Mouse (Mus musculus) colon, adult 2 months (tissue): ENCODE measurements around the gene Cdx2. TPM values are rescaled to one million over a fixed set of nuclear protein-coding genes. Genes with fewer than 3 reads are reported as not detected.

Experiments
- polyA plus RNA-seq: library from polyadenylated mRNA; depleted of rRNA; stranded (reverse); fragments of >200 nt; gene quantifications from 2 replicates; pipeline ENCODE4 v1.2.3, GENCODE M21; 2012; rRNA removed

Gene Cdx2
- 267 and 296 TPM in 2 replicates for polyA plus RNA-seq

GRCm38 (mm10) chr5:147306638-147307397 lies at the start of gene Cdx2:
TSS of gene Cdx2 (minus strand) at chr5:147307270.

GRCm38 (mm10) chr5:147322183-147322582 lies 15.1 kb upstream of the Cdx2 start, which contains the start of gene Urad:
TSS of gene Urad (minus strand) at chr5:147322440.

DNA sequence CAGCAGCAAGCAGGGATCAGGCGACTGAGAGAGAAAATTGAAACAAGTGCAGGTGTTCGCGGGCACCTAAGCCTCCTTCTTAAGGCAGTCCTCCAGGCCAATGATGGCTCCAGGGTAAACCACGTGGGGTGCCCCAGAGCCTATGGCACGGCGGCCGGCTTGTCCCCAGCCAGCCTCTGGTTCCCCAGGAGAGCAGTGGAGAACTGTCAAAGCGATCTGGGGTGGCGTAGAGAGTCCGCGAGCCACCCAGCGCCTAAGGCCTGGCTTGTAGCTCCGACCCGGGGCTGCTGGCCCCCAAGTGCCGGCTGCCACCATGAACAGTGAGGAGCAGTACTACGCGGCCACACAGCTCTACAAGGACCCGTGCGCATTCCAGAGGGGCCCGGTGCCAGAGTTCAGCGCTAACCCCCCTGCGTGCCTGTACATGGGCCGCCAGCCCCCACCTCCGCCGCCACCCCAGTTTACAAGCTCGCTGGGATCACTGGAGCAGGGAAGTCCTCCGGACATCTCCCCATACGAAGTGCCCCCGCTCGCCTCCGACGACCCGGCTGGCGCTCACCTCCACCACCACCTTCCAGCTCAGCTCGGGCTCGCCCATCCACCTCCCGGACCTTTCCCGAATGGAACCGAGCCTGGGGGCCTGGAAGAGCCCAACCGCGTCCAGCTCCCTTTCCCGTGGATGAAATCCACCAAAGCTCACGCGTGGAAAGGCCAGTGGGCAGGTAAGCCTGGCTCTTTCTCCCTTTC lies 37.0 kb downstream of the Cdx2 start, which contains the start of gene Pdx1:
Gene Pdx1, plus strand, starts transcription at position 34 of the 747 bp plus-strand sequence.

Other genes starting within 250 kb of the Cdx2 start
- gene Lnx2, start 230.7 kb downstream of the Cdx2 start, polyA plus RNA-seq = 34.3 and 48.1 TPM in 2 replicates
- gene Polr1d, start 230.2 kb downstream of the Cdx2 start, polyA plus RNA-seq = 46.3 and 54.5 TPM in 2 replicates
- not detected in 2 replicates for gene Gsx1, start 118.6 kb downstream of the Cdx2 start, polyA plus RNA-seq
- gene Pdx1, start 37.3 kb downstream of the Cdx2 start, polyA plus RNA-seq = 0.73 and 1.1 TPM in 2 replicates
- 4.4 and 5.9 TPM in 2 replicates for gene Urad, start 15.2 kb upstream of the Cdx2 start, polyA plus RNA-seq
- gene Flt3, start 93.2 kb upstream of the Cdx2 start, polyA plus RNA-seq = 0.44 and 0.57 TPM in 2 replicates
- 14.0 and 20.0 TPM in 2 replicates for gene Pan3, start 122.9 kb upstream of the Cdx2 start, polyA plus RNA-seq